Mouse (Mus musculus): ENCODE data around the gene Tmc1.

GRCm38 (mm10) chr19:20837422-20837821, 116.6 kb downstream of the Tmc1 start:
- TF ChIP-seq CTCF (IDR thresholded peaks at IDR 0.05; ENCODE audit: borderline replicate concordance, extremely low read depth, insufficient read depth, insufficient read length) (no peak), POLR2A (IDR thresholded peaks at IDR 0.05; ENCODE audit: borderline replicate concordance, extremely low read depth, insufficient read depth, insufficient read length, poor library complexity, severe bottlenecking) (no peak)
